Mouse (Mus musculus): ENCODE results near the gene Mtmr4. TPM values are rescaled to one million over a fixed set of nuclear protein-coding genes. Genes with fewer than 3 reads are reported as not detected.

Gene Mtmr4
- polyA plus RNA-seq (2021; fragmentation: Nextera tagmentation) = 10.5 and 14.5 TPM in 2 replicates
- long read RNA-seq, experiment 1, full-length matches to known transcripts = 23 of 71 reads
- long read RNA-seq, experiment 1, partial matches to known transcripts = 43 of 71 reads
- long read RNA-seq, experiment 1, other reads (novel, unspliced or antisense) = 5 of 71 reads
- long read RNA-seq, experiment 2, partial matches to known transcripts = 14 of 14 reads
- long read RNA-seq, experiment 2, other reads (novel, unspliced or antisense) = 0 of 14 reads

GRCm38 (mm10) chr11:87591526-87592353, at the start of gene Mtmr4:
Gene Mtmr4 (plus strand): TSS chr11:87592162.

GRCm38 (mm10) chr11:87566501-87566900, 25.5 kb upstream of the Mtmr4 start, which contains the start of gene Gm11492:
Gene Gm11492 (plus strand): TSS chr11:87566653.

GRCm38 (mm10) chr11:87568255-87568953, 23.6 kb upstream of the Mtmr4 start, which contains the start of gene Sept4:
Gene Sept4 (plus strand): TSS chr11:87568903.

GRCm38 (mm10) chr11:87616790-87617474, 25.0 kb downstream of the Mtmr4 start, which contains the start of gene Hsf5:
Gene Hsf5 (plus strand): TSS chr11:87617164.

GRCm38 (mm10) chr11:87662407-87662806, 70.4 kb downstream of the Mtmr4 start, which contains the start of gene Rnf43:
Gene Rnf43 (plus strand): TSS chr11:87662722.

Other genes with a start within 250 kb of the Mtmr4 start
- 13.5 and 21.6 TPM in 2 replicates for gene Ppm1e, start 233.1 kb upstream of the Mtmr4 start, polyA plus RNA-seq (2021; fragmentation: Nextera tagmentation)
- gene Rad51c, start 187.2 kb upstream of the Mtmr4 start, polyA plus RNA-seq (2021; fragmentation: Nextera tagmentation) = 1.6 and 2.0 TPM in 2 replicates
- 0.14 TPM in 1 of 2 replicates, not detected in the other for gene Tex14, start 187.1 kb upstream of the Mtmr4 start, polyA plus RNA-seq (2021; fragmentation: Nextera tagmentation)
- not detected in 2 replicates for gene Gm11492, start 25.5 kb upstream of the Mtmr4 start, polyA plus RNA-seq (2021; fragmentation: Nextera tagmentation)
- gene Sept4, start 23.3 kb upstream of the Mtmr4 start, polyA plus RNA-seq (2021; fragmentation: Nextera tagmentation) = 184 and 248 TPM in 2 replicates
- gene Hsf5, start 25.0 kb downstream of the Mtmr4 start, polyA plus RNA-seq (2021; fragmentation: Nextera tagmentation) = 0.16 and 0.33 TPM in 2 replicates
- gene Rnf43, start 70.6 kb downstream of the Mtmr4 start, polyA plus RNA-seq (2021; fragmentation: Nextera tagmentation) = 0.97 and 1.3 TPM in 2 replicates
- 208 and 260 TPM in 2 replicates for gene Supt4a, start 145.4 kb downstream of the Mtmr4 start, polyA plus RNA-seq (2021; fragmentation: Nextera tagmentation)
- 10.3 and 12.0 TPM in 2 replicates for gene Tspoap1, start 168.4 kb downstream of the Mtmr4 start, polyA plus RNA-seq (2021; fragmentation: Nextera tagmentation)
- 0.09 TPM in 1 of 2 replicates, not detected in the other for gene Mpo, start 201.4 kb downstream of the Mtmr4 start, polyA plus RNA-seq (2021; fragmentation: Nextera tagmentation)
- 0.29 and 0.46 TPM in 2 replicates for gene Lpo, start 236.1 kb downstream of the Mtmr4 start, polyA plus RNA-seq (2021; fragmentation: Nextera tagmentation)

Measured in left cerebral cortex, adult 6 months (tissue).